Mouse (Mus musculus) heart, embryonic 16.5 days (tissue): Measurements from ENCODE around the gene Cyp17a1. TPM values are rescaled to one million over a fixed set of nuclear protein-coding genes. Genes with fewer than 3 reads are reported as not detected.

Experiments
- ATAC-seq: fragments of 200-750 bp; cut with Nextera tagmentation; replicated peaks from 2 replicates; pipeline ENCODE4 v1.8.0; 2017; ENCODE audit warnings: moderate number of reproducible peaks; ENCODE audit not compliant: insufficient read depth, low FRiP score; ENCODE audit errors: extremely low read depth
- H3K27ac ChIP-seq: fragments of 300-500 bp; sonication (generic); 2 replicates; pipeline ENCODE4 v1.5.1; 2014; ENCODE audit warnings: mild to moderate bottlenecking, low read length, control low read depth, moderate library complexity
- H3K27me3 ChIP-seq: fragments of 300-500 bp; sonication (generic); 2 replicates; pipeline ENCODE4 v1.6.1; 2014; ENCODE audit warnings: low read length, mixed read lengths; ENCODE audit not compliant: control insufficient read depth, insufficient read depth
- H3K36me3 ChIP-seq: fragments of 300-500 bp; sonication (generic); 2 replicates; pipeline ENCODE4 v1.6.1; 2014; ENCODE audit not compliant: control insufficient read depth, insufficient read depth
- H3K4me1 ChIP-seq: fragments of 300-500 bp; sonication (generic); 2 replicates; pipeline ENCODE4 v1.6.1; 2014; ENCODE audit warnings: low read length, mixed read lengths; ENCODE audit not compliant: control insufficient read depth, insufficient read depth
- H3K4me2 ChIP-seq: fragments of 300-500 bp; sonication (generic); 2 replicates; pipeline ENCODE4 v1.6.1; 2014; ENCODE audit warnings: low read depth, mild to moderate bottlenecking, control low read depth, low read length
- H3K4me3 ChIP-seq: fragments of 300-500 bp; sonication (generic); 2 replicates; pipeline ENCODE4 v1.5.1; 2014; ENCODE audit warnings: mild to moderate bottlenecking, control low read depth, low read length
- H3K9ac ChIP-seq: fragments of 300-500 bp; sonication (generic); 2 replicates; pipeline ENCODE4 v1.6.1; 2014; ENCODE audit warnings: low read length, control low read depth
- H3K9me3 ChIP-seq: fragments of 300-500 bp; sonication (generic); replicated peaks from 2 replicates; pipeline ENCODE4 v1.6.1; 2016; ENCODE audit warnings: low read length; ENCODE audit not compliant: control insufficient read depth
- WGBS: fragments of 180-500 bp; shearing (Covaris S2); extraction: QIAGEN DNeasy Blood & Tissue Kit; methylation state at CpG from one replicate; pipeline ENCODE4 v1.1.7; 2014; 5-methylcytosine and 5-hydroxymethylcytosine counted together
- polyA plus RNA-seq: library from polyadenylated mRNA; unstranded; fragments of >200 nt; fragmentation: Nextera tagmentation; extraction: Ambion mirVana; gene quantifications from 2 replicates; pipeline ENCODE4 v1.2.1, GENCODE M21; 2015

The Cyp17a1 gene
- polyA plus RNA-seq, 1 experiment from 2014 or later, result 1.7 TPM

DNA sequence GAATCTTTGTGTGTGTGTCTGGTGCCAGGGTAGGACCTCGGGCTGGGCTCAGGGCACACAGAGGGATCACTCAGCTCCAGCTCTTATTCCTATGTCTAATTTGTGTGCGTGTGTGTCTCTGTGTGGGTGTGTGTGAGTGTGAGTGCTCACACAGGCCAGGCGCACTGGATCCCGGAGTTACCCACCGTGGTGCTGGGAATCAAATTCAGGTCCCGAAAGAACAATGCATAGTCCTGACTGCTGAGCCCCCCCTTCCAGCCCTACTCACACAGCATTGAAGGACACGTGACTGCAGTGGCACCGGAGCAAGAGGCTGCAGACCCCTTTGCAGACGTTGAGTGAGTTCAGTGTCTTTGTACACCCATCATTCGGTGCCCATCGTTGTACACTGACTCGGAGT, 48.0 kb downstream of the Cyp17a1 start:
- 85% methylated on average over 12 of the region's 12 CpGs for WGBS
- no peaks in the 10 kb centered on the region for H3K27me3 ChIP-seq
- peak overlapping the region; percentile 85 for H3K4me2 ChIP-seq
- peak overlapping the region; percentile 88 for H3K9ac ChIP-seq
- peak overlapping the region; percentile 68 for H3K4me3 ChIP-seq
- peak overlapping the region; percentile 99 for H3K27ac ChIP-seq
- H3K4me1 ChIP-seq, result peaks cover 79% of the 10 kb centered on the region
- no peak for ATAC-seq
- H3K9me3 ChIP-seq, result no peaks in the 10 kb centered on the region
- H3K36me3 ChIP-seq, result peaks cover 7% of the 10 kb centered on the region

DNA sequence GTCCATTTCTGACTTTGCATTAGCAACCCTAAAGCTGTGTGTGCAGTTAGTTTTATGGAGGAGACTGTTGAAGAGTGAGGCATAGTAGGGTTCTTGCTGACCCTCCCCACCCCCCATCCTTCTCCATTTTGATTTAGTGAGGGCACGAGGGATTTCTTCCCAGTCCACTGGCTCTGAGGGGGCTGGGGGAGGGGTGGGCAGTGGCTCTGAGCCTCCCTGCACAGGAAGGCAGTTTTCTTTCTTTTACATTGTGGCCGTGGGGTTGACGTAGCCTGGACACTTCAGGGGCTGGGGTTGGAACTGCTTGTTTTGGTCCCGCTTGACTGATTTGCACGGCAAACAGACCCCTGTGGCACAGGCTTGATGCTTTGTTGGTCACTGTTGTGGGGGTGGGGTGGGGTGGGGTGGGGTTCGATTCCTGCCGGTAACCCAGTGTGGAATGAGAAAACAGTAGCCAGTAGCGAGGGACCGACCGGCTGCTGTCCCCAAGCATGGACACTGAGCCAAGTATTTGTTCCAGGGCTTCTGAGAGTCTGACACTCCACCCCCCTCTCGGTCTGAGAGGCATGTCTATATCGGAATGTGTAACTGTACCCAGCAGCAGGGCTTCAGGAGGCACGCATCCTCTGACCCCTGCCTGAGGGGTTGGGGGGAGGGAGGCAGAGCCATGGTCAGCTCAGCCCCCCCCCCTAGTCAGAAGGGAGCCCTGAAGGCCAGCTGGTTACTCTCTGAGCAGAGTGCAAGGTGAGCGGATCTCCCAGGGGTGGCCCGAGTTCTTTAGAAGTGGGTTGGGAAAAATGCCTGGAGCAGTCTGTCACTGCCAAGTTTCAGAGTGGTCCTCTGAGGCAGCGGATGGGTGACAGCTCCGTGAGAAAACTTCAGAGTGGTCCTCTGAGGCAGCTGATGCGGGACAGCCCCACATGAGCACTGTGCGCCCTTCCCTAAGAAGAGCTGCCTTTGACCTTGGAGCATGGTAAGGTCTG, 48.9 kb downstream of the Cyp17a1 start:
- H3K4me2 ChIP-seq, result peak overlapping the region; percentile 85
- peaks cover 81% of the 10 kb centered on the region for H3K4me1 ChIP-seq
- H3K9me3 ChIP-seq, result no peaks in the 10 kb centered on the region
- peaks cover 7% of the 10 kb centered on the region for H3K36me3 ChIP-seq
- H3K4me3 ChIP-seq, result peak overlapping the region; percentile 68
- peak overlapping the region; percentile 88 for H3K9ac ChIP-seq
- WGBS, result 12% methylated on average over 19 of the region's 19 CpGs
- peak; percentile 77 for ATAC-seq
- H3K27ac ChIP-seq, result peak overlapping the region; percentile 99
- no peaks in the 10 kb centered on the region for H3K27me3 ChIP-seq

DNA sequence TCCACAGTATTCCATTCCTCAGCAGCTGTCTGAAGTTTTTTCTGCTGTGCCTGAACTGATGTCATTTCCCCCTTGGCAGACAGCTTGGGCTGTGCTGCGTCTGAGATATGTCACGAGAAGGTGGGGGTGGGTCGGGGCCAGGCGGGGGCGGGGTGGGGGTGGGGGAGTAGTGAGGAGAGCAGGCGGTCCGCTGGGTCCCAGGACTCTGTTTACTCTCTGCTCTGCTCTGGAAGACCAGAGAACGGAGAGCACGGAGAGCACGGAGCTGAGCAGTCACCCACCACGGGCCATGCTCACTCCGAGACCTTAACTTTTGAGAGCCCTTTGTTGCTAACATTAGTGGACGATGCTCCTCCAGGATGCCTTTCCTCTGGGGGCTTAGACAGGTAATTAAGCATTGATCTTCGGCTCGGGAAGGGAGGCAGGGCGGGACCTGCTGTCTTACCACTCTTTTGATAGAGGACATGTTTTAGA, 49.7 kb downstream of the Cyp17a1 start:
- peak; percentile 62 for ATAC-seq
- peaks cover 7% of the 10 kb centered on the region for H3K36me3 ChIP-seq
- peak overlapping the region; percentile 99 for H3K27ac ChIP-seq
- peak overlapping the region; percentile 68 for H3K4me3 ChIP-seq
- no peaks in the 10 kb centered on the region for H3K27me3 ChIP-seq
- no peaks in the 10 kb centered on the region for H3K9me3 ChIP-seq
- peak overlapping the region; percentile 85 for H3K4me2 ChIP-seq
- H3K9ac ChIP-seq, result peak overlapping the region; percentile 88
- H3K4me1 ChIP-seq, result peaks cover 81% of the 10 kb centered on the region
- 5% methylated on average over 16 of the region's 16 CpGs for WGBS

DNA sequence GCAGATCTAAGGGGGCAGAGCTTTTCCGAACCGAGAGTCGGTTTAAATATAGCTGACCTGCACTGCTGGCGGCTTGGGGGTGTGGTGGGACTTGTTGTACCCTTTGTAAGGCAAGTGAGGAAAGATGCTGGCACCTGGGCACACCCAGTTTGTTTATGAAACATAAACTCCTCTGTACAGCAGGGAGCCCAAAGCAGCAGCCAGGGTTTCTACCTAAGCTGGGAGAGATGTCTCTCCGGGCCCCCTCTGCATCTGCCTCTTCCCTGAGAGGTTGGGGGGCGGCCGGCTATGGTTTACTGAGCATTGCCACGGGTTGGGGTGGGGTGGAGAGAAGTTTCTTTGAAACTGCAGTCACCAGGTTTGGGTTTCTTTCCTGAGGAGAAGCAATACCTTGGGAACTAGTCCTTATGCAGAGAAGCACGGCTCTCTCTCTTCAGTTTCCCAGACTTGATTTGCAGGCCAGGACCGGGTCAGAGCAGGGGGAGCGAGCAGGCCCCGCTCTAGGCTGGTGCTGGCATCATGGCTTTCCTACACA, 50.2 kb downstream of the Cyp17a1 start:
- 15% methylated on average over 12 of the region's 12 CpGs for WGBS
- no peak for ATAC-seq
- Histone ChIP-seq H3K27ac (peak overlapping the region; percentile 99), H3K4me3 (peak overlapping the region; percentile 68), H3K9me3 (no peaks in the 10 kb centered on the region), H3K27me3 (no peaks in the 10 kb centered on the region), H3K9ac (peak overlapping the region; percentile 88), H3K4me1 (peaks cover 81% of the 10 kb centered on the region), H3K4me2 (peak overlapping the region; percentile 85), H3K36me3 (peaks cover 7% of the 10 kb centered on the region)

DNA sequence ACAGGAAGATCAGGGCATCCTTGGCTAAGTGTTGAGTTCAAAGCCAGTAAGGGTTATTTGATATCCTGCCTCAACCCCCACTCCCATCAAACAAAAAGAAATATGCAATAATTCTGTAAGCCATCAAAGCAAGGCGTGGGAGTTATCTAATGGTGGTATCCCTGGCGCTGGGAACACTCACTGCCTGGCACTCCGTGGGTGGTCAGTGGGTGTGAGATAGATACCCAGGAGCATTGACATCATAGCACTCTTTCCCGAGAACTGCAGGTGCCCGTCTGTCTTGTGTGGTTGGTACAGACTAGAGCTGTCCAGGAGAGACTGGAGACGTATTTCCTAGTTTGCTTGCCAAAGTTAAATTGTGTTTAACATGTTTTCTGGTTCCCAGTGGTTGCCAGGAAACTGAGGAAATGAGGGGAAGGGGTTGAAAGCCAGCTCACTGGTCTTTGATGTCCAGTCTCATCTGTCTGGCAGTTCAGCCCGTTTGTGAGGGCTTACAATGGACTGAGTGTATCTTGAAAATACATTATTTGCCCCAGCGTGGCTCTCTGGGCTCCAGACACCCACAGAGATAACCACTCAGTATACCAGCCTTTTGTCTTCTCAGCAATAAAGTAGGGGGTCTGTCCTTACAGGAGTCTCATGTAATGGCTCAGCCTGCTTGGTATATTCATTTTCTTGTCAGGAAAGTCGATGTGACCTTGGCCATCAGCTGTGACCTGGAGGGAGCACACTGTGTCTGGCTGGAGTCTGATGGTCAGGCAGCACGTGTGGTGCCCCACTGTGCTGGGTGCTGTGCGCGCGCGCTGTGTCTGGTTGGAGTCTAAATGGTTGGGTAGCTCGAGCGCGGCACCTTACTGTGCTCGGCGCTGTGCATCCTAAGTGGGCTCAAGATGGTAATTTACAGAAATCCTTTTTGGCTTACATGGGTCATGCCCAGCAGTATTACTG, 51.5 kb downstream of the Cyp17a1 start:
- no peak for ATAC-seq
- WGBS, result 72% methylated on average over 19 of the region's 19 CpGs
- Histone ChIP-seq H3K27me3 (no peaks in the 10 kb centered on the region), H3K27ac (peak overlapping the region; percentile 99), H3K36me3 (peaks cover 7% of the 10 kb centered on the region), H3K4me1 (peaks cover 83% of the 10 kb centered on the region), H3K4me2 (no peak overlapping the region), H3K4me3 (no peak overlapping the region), H3K9me3 (no peaks in the 10 kb centered on the region), H3K9ac (peak overlapping the region; percentile 30; the same call in 1 of the 2 replicates)

GRCm38 (mm10) chr19:46620016-46620808, 52.8 kb downstream of the Cyp17a1 start:
- Histone ChIP-seq H3K4me1 (peaks cover 86% of the 10 kb centered on the region), H3K36me3 (peaks cover 4% of the 10 kb centered on the region), H3K9me3 (no peaks in the 10 kb centered on the region), H3K27ac (peak overlapping the region; percentile 81), H3K4me3 (no peak overlapping the region), H3K27me3 (no peaks in the 10 kb centered on the region), H3K9ac (peak overlapping the region; percentile 49), H3K4me2 (peak overlapping the region; percentile 38)
- no peak for ATAC-seq
- WGBS, result 33% methylated on average over 14 of the region's 14 CpGs

- Histone ChIP-seq H3K36me3 (no peaks in the 10 kb centered on the region), H3K27ac (peak overlapping the region; percentile 81), H3K9me3 (no peaks in the 10 kb centered on the region), H3K4me1 (peaks cover 79% of the 10 kb centered on the region), H3K27me3 (no peaks in the 10 kb centered on the region), H3K9ac (peak overlapping the region; percentile 49), H3K4me3 (no peak overlapping the region), H3K4me2 (peak overlapping the region; percentile 45)
- no peak for ATAC-seq
- WGBS, result 72% methylated on average over 6 of the region's 6 CpGs
Observed at GRCm38 (mm10) chr19:46619518-46619917, 53.5 kb downstream of the Cyp17a1 start.

DNA sequence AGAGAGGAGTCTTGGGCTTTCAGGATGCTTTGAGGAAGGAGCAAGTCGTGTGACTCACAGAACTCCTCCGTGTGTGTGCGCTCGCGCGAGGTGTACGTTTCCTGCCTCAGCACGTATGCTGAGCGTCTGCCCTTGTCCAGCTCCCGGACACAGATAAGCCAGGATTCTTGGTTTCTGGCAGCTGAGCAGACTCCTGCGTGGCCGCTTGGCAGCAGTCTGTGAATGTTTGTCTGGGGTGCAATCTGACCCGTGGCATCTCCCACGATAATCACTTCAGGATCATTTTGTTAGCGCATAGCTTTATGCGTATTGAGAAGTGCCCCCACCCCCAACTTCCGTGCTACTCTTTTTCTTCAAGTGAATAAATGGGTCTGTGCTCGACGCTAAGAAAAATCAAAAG, 54.0 kb downstream of the Cyp17a1 start:
- Histone ChIP-seq H3K4me2 (peak overlapping the region; percentile 45), H3K36me3 (no peaks in the 10 kb centered on the region; the same call in 1 of the 2 replicates), H3K4me1 (peaks cover 78% of the 10 kb centered on the region), H3K9ac (peak overlapping the region; percentile 53), H3K4me3 (no peak overlapping the region), H3K9me3 (no peaks in the 10 kb centered on the region), H3K27ac (peak overlapping the region; percentile 81), H3K27me3 (no peaks in the 10 kb centered on the region)
- WGBS, result 15% methylated on average over 19 of the region's 19 CpGs
- ATAC-seq, result peak; percentile 39; the same call in 1 of the 2 replicates
